Mouse (Mus musculus) limb, embryonic 10.5 days (tissue): Measurements from ENCODE around the gene Scn7a. TPM values are rescaled to one million over a fixed set of nuclear protein-coding genes. Genes with fewer than 3 reads are reported as not detected.

ENCODE experiments used
- DNase-seq: peaks from one replicate; pipeline ENCODE4 v3.0.0-alpha.2; 2017; ENCODE audit warnings: low spot score
- H3K27ac ChIP-seq: fragments of 300-500 bp; sonication (generic); 2 replicates; pipeline ENCODE4 v1.5.1; 2016; ENCODE audit warnings: mild to moderate bottlenecking
- H3K27me3 ChIP-seq: fragments of 300-500 bp; sonication (generic); 2 replicates; pipeline ENCODE4 v1.6.1; 2016; ENCODE audit warnings: low read depth, mild to moderate bottlenecking; ENCODE audit not compliant: poor library complexity, severe bottlenecking
- H3K36me3 ChIP-seq: fragments of 300-500 bp; sonication (generic); 2 replicates; pipeline ENCODE4 v1.6.1; 2016; ENCODE audit warnings: mild to moderate bottlenecking, moderate library complexity
- H3K4me1 ChIP-seq: fragments of 300-500 bp; sonication (generic); 2 replicates; pipeline ENCODE4 v1.6.1; 2016
- H3K4me3 ChIP-seq: fragments of 300-500 bp; sonication (generic); 2 replicates; pipeline ENCODE4 v1.5.1; 2016; ENCODE audit warnings: mild to moderate bottlenecking, moderate library complexity
- H3K9me3 ChIP-seq: fragments of 300-500 bp; sonication (generic); replicated peaks from 2 replicates; pipeline ENCODE4 v1.6.1; 2016; ENCODE audit warnings: mild to moderate bottlenecking
- whole genome bisulfite sequencing: fragments of 180-500 bp; shearing (Covaris S2); methylation state at CpG from one replicate; pipeline ENCODE4 v1.1.7; 2016; 5-methylcytosine and 5-hydroxymethylcytosine counted together
- polyA plus RNA-seq: library from polyadenylated mRNA; unstranded; fragments of >200 nt; fragmentation: Nextera tagmentation; extraction: Ambion mirVana; gene quantifications from 2 replicates; pipeline ENCODE4 v1.2.1, GENCODE M21; 2016

Gene Scn7a
- polyA plus RNA-seq, 1 experiment from 2014 or later, result 0.01 TPM

DNA sequence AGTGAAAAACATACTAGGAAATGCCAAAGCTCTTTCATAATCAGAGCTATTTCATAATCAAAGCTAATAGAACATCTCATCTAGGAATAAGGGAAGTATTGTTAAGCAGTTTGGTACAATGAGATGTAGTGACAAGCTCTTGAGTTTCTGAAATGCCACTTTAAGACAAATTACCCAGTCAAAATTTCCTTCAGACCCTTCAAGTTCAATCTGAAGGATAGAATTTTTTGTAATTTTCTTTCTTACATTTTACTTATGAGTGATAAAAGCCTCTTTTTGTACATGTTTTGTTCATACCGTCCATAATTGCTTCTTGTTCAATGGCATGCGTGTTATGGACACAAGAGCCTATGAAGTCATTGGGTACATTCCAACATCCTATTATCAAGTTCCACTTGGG, 72.6 kb downstream of the Scn7a start:
- no peak overlapping the region for H3K4me3 ChIP-seq
- H3K27ac ChIP-seq, result no peak overlapping the region
- no peaks in the 10 kb centered on the region for H3K36me3 ChIP-seq
- no peak for DNase-seq
- H3K9me3 ChIP-seq, result no peaks in the 10 kb centered on the region
- no peaks in the 10 kb centered on the region for H3K27me3 ChIP-seq
- 87% methylated on average over 2 of the region's 2 CpGs for WGBS
- no peaks in the 10 kb centered on the region for H3K4me1 ChIP-seq

DNA sequence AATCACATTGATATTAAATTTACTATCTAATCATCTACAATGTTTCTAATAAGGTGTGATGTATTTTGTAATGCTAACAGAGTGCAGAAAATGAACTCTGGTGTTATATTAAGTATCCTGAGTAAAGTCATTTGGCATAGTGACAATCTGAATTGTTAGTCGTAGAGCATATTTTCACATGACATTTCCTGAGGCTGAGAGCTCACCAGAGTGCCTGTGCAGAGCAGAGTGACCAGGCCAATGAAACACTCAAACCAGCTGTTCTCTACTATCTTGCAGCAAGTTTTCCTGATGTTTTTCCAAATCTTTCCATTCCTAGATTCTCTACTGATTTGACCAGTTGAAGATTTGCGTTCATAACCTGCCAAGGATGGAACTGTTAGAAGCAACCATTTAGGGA, 92.4 kb downstream of the Scn7a start:
- no peak for DNase-seq
- no peaks in the 10 kb centered on the region for H3K9me3 ChIP-seq
- H3K27me3 ChIP-seq, result no peaks in the 10 kb centered on the region
- no peak overlapping the region for H3K4me3 ChIP-seq
- no peaks in the 10 kb centered on the region for H3K4me1 ChIP-seq
- H3K36me3 ChIP-seq, result no peaks in the 10 kb centered on the region
- WGBS, result 88% methylated on average over 2 of the region's 2 CpGs
- H3K27ac ChIP-seq, result no peak overlapping the region

DNA sequence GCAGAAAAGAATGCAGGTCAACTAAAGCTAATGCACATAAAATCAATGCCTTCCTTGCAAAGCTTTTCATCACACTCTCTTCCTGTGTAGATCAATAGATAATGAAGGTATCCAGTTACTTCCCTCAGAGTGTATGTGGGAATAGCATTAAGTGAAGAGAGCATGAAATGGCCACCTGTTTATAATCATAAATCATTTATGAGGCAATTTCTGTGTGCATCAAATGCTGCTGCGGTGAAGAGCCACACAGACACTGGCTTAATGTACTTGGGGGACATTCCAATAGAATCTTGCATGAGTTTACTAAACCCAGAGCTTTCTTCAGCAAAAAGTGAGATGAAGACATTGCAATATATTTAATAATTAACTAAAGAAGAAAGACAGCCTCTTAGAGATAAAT, 122.7 kb downstream of the Scn7a start:
- no peak for DNase-seq
- H3K9me3 ChIP-seq, result no peaks in the 10 kb centered on the region
- WGBS, result 82% methylated on average over 1 of the region's 1 CpGs
- H3K4me1 ChIP-seq, result no peaks in the 10 kb centered on the region
- no peaks in the 10 kb centered on the region for H3K36me3 ChIP-seq
- H3K4me3 ChIP-seq, result no peak overlapping the region
- no peak overlapping the region for H3K27ac ChIP-seq
- no peaks in the 10 kb centered on the region for H3K27me3 ChIP-seq

DNA sequence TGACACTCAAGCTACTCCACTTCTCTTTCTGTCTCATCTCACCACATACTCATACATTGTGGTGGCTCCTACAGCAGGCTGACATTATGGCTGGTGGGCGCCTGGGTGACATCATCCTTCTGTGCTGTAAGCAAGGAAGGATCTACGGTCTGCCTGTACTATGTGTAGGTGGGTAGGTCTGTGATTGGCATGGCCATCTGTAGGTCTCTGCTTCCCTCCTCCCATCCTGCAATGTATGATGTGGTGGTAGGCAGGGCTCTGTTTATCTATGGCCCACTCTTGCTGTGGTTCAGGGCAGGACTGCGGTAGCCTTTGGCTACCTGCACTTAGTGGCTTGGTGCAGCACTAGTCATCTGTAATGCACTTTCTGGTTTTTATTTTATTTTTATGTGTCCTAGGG, 128.3 kb downstream of the Scn7a start:
- Histone ChIP-seq H3K4me1 (no peaks in the 10 kb centered on the region), H3K36me3 (no peaks in the 10 kb centered on the region), H3K4me3 (no peak overlapping the region), H3K27me3 (no peaks in the 10 kb centered on the region), H3K9me3 (no peaks in the 10 kb centered on the region), H3K27ac (no peak overlapping the region)
- no peak for DNase-seq
- WGBS, result 92% methylated on average over 3 of the region's 3 CpGs

DNA sequence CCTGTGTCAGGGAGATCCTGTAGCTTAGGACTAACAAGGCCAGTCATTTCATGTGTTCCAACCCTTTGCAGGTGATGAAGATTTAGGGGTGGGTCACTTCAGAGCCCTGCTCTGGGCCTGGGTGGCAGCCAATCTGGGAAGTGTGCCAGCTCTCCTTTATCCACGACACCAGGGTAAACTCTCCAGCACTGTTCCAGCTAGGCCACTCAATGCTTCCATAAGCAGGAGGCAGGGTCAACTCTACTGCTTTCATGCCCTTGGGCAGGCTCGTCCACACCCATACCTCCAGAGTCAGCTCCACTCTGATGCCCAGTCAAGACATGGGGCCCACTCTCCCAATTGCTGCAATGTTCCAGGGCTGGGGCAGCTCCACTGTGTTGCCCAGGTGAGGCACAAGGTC, 129.3 kb downstream of the Scn7a start:
- no peaks in the 10 kb centered on the region for H3K27me3 ChIP-seq
- H3K36me3 ChIP-seq, result no peaks in the 10 kb centered on the region
- DNase-seq, result no peak
- 96% methylated on average over 2 of the region's 2 CpGs for whole genome bisulfite sequencing
- no peaks in the 10 kb centered on the region for H3K9me3 ChIP-seq
- no peak overlapping the region for H3K27ac ChIP-seq
- H3K4me3 ChIP-seq, result no peak overlapping the region
- no peaks in the 10 kb centered on the region for H3K4me1 ChIP-seq

DNA sequence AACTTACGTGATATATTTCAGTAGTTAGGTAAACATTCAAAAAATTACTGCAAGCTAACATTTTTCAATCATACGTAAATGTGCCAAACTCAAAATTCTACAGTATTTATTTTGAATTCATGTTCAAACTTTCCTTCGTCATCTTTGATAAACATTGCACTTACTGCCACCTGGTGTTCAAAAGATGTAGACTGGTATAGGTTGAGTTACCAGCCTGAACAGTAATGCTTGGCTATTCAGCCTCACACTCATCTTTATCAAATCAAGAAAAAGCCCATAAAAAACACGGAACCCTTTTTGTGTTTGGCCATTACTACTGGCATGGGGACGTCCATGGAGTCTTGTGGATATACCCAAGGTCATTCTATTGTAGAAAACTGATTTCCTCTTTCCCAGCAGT, 140.3 kb downstream of the Scn7a start:
- H3K27ac ChIP-seq, result no peak overlapping the region
- H3K4me3 ChIP-seq, result no peak overlapping the region
- H3K9me3 ChIP-seq, result no peaks in the 10 kb centered on the region
- H3K4me1 ChIP-seq, result no peaks in the 10 kb centered on the region
- 37% methylated on average over 5 of the region's 5 CpGs for WGBS
- DNase-seq, result no peak
- no peaks in the 10 kb centered on the region for H3K27me3 ChIP-seq
- no peaks in the 10 kb centered on the region for H3K36me3 ChIP-seq

DNA sequence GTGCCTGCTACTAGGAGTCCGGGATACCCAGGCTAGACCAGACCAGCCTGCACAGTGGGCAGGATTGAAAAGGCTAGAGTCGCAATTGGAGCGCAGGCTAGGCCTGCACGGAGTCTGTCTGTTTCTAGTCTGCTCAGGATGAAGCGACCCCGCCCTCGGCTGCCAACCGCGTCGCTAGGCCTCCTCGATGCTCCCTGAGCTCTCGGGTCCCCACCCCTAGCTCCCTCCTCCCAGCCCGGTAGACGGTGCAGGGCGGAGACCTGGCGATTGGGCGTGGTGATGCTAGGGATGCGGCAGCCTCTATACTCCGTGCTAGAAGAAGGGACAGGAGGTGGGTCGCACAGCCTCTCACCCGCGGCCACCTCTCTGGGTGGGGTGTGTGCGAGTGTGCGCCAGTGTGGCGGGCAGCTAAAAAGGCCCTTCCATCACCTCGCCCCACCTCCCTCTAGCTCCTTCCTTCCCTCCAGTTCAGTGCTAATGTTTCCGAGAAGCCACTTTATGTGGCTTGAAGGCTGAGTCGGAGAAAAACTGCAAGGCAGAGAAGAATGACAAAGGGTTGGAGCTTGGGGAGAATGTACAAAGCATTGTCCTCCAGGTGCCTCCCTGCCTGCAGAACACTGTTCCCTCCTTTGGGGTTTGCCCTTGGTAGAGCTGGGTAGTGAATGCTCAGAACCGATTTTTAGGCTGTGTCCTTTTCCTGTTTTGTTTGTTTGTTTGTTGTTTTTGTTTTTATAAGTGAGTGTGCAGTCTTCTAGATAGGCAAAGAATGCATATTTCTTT, 149.9 kb downstream of the Scn7a start, which contains the start of gene Scn9a:
TSS of gene Scn9a (minus strand) at position 383 of the 780 bp plus-strand sequence.
- WGBS, result 1% methylated on average over 29 of the region's 29 CpGs
- H3K4me1 ChIP-seq, result peaks cover 8% of the 10 kb centered on the region
- no peak within 1 kb of the TSS for H3K27ac ChIP-seq
- no peaks in the 10 kb centered on the region for H3K36me3 ChIP-seq
- peak within 1 kb of the TSS; percentile 52 for H3K4me3 ChIP-seq
- H3K27me3 ChIP-seq, result peaks cover 28% of the 10 kb centered on the region
- H3K9me3 ChIP-seq, result no peaks in the 10 kb centered on the region
- peak; percentile 63 for DNase-seq

DNA sequence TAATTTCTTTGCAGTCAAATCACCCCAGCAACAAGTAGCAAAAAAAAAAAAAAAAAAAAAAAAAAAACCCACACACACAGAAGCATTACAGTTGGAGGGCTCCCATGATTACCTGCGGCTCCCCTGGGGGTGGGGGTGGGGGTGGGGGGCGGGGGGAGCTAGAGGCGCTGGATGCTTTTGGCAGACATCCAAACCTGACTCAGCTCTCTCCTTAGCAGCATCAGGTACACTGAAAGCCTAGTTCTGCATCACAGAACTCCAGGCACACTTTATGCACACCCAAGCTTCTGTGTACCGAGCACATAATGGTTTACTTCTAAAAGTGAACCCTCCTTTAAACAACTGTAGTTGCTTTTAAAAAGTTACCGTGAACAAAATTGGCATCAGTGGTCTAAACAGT, 152.0 kb downstream of the Scn7a start:
- Histone ChIP-seq H3K9me3 (no peaks in the 10 kb centered on the region), H3K4me1 (peaks cover 8% of the 10 kb centered on the region), H3K27me3 (peaks cover 28% of the 10 kb centered on the region), H3K36me3 (no peaks in the 10 kb centered on the region), H3K27ac (no peak overlapping the region), H3K4me3 (no peak overlapping the region)
- DNase-seq, result no peak
- WGBS, result 43% methylated on average over 5 of the region's 5 CpGs

Other genes with a start within 250 kb of the Scn7a start
- 0.04 and 0.08 TPM in 2 replicates for gene Scn9a, start 150.0 kb downstream of the Scn7a start, polyA plus RNA-seq